Mouse (Mus musculus): ENCODE results near the gene Slc38a10.

Slc38a10 gene

DNA sequence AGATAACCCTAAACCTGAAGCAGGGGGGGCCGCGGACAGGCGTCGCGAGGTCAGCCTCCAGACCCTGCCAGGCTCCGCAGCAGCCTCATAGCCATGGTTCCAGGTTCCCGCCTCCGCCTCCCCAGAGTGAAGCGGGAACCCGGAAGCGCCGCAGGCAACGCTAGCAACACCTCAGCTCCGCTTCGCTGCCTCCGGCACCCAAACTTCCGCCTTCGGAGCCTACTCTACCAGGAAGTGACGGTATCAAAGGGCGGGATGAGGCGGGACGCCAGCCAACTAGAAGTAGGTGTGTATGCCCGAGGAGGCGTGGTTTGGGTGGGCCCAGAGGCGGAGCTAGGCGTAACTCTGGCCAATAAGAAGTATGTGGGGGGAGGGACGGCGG is at the start of gene Slc38a10:
Gene Slc38a10 (minus strand): TSS at position 234 of the 382 bp plus-strand sequence.
- DNase-seq (ENCODE audit: low spot score in 2 of 2) = peak; percentile 98 to 99

DNA sequence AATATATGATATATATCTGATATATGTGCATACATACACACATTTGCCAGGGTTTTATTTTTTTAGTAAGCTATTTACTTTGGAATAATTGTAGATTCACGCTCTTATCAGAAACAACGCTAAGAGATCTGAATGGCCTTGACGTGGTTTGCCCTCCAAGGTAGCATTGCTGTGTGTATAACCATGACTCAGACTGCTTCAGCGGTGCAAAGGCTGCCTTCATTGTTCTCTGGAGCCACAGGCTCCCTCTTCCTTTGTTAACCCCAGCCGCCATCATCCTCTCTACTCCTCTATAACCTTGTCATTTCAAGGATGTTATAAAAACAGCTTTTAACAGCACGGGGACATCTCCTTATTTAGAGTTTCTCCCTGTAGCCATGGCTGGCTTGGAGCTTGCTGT is 49.5 kb upstream of the Slc38a10 start:
- no peak for DNase-seq (ENCODE audit: low spot score in 2 of 2)

DNA sequence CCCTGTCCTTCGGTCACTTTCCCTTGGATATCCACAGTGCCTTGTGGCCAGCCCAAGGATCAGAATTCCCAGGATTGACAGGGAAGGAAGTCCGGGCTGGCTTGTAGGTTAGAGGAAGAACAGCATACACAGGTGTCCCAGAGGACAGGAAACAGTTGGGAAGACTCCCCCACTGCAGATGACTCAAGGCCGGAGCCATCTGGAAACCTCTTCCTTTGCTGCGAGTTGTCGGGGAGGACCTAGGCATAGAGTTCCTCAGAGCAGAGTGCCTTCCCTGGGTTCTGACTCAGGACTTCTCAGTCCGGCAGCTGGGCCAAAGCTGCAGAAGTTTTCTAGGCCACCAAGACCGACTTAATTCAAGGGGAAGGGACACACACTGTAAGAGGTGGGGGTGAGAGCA is 48.6 kb upstream of the Slc38a10 start:
- no peak for DNase-seq (ENCODE audit: low spot score in 2 of 2)

DNA sequence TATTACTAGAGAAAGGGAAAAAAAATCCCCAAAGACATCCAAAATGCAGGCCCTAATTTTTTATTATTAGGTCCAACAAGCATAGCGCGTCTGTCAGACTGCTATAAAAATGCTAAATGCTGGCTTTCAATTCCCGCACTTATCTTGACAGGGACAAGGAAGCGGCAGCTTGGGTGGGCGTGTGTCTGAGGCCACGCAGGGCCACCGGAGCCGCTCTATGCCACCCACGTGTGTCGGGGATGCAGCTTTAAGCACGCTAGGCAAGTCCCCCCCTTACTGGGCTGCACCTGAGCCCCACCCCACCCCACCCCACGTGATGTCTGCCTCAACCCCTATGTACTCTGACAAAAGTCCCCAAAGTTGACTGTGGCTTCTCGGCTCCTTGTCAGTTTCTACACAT is 47.7 kb upstream of the Slc38a10 start:
- DNase-seq (ENCODE audit: low spot score in 2 of 2) = no peak

DNA sequence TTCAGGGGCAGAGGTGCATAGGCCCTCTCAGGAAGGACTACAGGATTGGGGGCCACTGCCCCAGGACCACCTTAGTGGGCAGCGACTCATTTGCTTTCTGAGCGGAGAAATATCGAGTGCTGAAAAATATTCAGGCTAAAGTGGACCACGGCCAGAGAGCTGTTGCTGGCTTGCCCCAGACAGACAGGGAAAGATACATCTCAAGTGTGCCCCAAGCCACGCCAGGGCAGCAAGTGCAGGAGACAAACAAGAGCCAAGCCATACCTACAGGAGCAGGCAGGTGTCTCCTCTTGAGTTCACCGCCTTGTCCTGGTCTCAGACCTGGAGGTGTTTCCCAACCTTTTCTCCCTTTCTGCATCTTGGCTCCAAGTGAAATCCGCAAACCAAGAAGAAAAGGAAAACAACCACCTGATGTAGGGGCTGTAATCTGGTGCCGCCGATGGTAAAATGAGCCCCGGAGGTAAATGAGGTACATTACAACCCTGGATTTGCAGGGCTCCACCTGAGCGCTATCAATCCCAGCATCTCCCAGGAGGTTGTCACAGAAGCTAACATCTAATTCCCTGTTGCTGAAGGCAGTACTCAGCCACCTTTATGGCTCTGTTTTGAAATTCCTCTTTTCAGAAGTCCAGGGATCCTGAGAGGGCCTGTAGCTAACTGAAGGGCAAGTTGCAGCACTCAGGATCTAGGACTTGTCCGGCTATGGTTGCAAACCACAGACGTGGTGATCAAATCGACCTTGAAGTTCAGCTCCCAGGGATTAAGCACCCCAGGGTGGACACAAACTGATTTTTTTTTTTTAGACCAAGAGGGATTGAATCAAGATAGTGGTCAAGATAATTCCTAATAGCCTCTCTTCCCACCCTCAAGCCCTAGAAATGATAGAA is 39.6 kb upstream of the Slc38a10 start:
- DNase-seq (ENCODE audit: low spot score in 2 of 2) = no peak

DNA sequence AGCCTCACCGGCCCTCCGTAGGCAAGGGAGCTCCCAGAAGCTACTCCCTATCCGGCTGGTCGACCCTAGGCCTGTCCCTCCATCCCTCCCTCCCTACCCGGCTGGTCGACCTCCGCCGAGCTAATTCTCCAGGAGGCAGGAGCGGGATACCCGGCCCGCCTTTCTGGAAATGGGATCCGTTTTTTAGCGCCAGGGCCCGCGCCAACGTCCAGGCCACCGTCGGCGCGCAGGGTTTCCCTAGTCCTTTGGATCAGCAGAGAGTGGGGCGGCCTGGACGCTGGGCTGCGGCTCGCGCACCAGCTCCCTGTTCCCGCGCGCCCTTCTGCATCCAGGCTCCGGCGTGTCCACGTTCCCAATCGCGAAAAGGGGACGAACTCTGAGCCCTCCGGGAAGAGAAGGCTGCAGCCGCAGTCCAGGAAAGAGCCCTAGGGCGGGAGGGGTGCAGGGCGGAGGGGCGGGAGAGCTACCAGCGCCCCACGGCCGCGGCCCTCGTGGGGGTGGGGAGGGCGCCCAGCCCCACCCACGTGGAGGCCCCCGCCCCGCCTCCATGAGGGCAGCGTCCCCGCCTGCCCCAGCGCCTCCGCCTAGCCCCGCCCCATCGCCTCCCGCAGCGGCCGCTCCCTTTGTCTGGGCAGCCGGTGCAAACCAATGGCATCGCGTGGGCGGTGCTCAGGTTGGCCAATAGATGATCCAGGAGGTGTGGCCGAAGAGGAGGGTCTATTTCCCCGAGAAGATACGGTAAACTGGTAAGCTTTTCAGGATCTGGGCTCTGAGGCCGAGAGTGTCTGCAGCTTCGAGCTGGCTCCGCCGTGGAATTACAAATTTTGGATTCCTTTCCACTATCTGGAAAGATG is 38.5 kb upstream of the Slc38a10 start:
- DNase-seq (ENCODE audit: low spot score in 2 of 2) = peak; percentile 88 to 93

DNA sequence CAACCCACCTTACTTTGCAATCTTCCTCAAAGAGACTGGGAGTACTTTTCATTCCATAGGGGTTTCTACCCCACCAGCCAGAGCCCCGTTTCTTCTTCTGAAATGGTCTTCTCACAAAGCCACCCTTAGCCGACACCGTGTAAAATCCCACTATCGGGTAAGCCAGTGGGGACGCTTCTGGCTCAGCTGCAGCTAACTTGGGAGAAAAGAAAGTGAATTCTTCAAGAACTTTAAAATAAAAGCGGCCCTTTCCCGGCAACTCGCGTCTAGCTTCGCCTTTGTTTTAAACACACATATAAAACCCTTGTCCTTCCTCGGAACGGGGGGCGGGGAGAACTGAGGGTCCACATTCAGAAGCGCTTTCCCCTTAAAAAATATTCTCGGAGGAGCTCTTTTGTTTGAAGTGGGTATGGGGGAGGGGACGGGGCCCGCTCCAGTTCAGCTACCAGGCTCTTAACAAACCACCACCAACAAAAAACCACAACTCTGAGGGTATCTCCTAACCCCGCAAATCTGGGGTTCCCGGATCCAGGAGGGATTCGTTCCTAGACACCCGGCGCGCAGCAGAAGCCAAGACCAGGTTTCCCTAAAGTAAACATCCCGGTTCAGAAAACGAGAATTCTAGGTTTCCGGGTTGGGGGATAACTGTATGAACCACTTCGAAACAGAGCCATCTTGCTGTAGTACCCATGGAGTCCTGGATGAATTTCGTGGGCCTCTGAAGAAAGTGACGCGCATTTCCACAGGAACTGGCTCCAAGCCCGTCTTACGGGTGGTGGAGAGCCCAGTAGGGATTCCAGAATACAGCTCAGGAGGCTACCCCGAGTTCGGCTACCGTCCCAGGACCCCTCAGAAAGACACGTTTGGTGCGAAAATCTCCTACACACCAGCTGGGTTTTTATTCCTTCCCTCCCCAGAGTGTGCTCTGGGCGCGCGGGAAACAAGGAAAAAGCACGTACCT is 37.6 kb upstream of the Slc38a10 start:
- DNase-seq (ENCODE audit: low spot score in 2 of 2) = no peak

DNA sequence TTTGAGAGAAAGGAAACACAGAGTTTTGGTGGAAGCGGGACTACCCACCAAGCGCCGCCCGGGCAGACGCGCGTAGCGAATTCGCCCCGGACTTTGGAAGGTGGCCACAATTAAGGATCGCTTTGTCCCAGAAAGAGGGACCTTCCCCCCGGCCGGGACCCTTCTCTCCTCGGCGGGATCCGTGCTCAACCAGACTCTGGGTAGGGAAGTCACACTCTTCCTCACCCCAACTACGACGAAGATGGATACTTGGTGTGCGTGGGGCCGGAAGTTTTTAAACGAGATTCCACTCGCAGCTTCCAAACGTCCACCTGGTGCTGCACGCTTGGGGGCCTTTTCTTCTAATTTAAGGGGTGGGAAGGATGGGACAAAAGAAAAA is 36.9 kb upstream of the Slc38a10 start:
- DNase-seq (ENCODE audit: low spot score in 2 of 2) = no peak

DNA sequence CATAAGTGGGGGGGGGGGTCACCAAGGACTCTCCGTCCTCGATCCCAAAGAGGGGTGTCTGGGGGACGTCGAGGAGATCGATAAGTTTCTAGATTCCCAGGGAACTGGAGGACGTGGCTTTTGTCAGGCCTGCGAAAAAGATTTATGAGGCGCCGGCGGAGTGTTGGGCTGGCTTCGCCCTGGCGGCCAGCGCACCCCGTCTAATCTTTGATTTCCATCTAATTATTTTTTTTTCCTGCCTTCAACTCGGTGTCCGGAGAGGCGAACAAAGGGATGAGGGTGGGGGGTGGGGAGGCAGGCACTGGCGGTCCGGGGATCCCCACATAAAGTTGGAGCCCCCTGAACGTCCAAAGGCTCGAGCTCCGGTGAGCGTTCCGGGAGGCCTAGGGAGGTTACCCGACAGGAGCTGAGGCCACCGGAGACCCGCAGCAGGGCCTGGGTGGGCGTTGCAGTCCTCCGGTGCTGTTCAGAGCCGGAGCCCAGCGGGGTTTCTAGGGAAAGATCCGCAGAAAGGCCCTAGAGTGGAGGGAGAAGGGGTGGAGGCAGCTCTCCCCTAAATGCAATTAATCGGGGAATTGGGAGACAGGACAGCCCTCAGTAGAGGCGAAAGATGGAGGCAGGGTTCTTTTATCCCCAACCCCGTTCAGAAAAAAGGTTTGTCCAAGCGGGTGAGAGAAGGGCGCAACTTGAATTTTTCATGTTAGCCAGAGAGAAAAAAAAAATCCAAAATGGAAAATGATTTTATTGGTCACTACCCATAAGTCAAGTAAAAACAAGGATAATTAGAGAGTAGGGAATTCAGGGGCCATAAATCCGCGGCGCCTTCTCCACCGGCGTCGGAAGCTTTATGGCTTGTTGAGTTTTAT is 36.3 kb upstream of the Slc38a10 start:
- DNase-seq (ENCODE audit: low spot score in 2 of 2) = no peak

DNA sequence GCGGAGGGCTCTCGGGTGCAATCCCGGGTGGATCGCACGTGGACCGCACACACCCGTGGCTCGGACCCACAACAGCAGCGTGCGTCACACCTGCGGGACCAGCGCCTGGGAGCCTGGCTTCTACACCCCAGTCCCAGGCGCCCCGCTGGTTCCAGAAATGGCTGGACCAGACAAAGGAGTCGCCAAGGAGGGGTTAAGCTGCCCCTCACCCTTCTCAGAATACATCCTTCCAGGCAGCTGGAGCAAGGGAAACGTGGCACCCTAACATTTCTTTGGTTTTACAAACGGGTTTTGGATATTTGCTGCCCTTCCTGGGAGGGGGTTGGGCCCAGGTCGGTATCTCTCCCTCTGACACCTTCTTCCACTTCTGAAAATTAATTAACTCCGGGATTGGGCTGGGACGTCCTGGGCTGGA is 35.7 kb upstream of the Slc38a10 start:
- no peak for DNase-seq (ENCODE audit: low spot score in 2 of 2)

DNA sequence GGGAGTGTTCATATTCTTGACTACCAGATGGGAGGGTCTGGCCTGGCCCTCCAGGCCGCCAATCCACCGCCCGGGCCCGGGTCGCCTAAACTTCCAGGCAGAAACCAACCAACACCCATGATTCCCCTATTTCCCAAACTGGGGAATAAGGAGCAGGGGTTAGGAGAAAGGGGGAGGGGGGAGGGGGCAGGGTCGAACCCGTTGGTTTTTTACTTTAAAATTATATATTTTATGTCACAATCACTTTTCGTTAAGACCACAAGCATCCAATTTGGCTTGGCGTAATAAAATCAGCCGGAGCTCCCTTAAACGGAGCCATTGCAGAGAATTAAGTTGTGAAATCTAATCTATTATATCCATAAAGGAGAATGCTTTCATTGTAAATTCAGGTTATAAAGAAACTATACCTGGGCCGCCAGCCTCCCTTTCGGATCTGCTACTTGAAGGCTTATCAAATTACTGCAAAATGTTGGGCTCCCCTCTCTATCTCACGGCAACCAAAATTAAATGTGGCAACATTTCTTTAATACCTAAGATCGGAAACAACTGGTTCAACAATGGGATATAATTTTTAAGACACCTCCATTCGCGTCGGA is 35.1 kb upstream of the Slc38a10 start:
- DNase-seq (ENCODE audit: low spot score in 2 of 2) = no peak

DNA sequence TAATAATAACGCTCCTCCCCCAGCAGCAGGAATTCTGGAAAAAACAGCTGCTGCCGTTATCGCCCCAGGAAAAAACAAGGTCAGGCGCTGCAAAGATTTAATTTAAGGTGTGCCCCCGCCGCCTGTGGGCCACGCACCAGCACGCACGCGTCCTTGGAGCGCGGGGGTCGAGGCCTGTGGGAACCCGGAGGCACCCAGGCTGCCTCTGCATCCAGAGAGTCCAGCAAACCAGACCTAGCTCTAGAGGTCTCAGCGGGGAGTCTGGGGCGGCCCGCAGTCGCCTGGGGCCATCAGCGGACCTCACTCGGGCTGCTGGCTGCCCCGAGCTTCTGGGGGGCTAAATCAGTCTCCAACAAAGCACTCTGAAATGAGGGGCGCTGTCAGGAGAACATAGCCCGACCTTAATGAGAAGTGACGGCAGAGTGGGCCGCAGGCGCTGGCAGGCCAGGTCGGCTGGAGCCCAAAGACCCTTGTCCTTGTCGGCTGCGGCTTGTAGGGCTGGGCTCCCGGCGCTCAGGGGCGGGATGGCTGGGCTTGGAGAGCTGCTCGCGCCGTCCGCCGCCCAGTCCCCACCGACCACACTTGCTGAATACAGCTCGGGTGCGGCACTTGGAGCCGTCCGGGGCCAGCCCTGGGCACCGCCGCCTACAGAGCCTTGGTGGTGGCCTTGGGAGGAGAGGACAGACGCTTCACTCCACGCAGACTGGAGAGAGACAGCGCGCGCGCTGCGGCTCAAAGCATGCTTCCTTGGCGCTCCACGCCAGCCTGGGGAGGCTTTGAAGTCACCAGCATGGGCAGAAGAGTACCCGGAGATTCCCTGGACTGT is 34.4 kb upstream of the Slc38a10 start:
- no peak for DNase-seq (ENCODE audit: low spot score in 2 of 2)

DNA sequence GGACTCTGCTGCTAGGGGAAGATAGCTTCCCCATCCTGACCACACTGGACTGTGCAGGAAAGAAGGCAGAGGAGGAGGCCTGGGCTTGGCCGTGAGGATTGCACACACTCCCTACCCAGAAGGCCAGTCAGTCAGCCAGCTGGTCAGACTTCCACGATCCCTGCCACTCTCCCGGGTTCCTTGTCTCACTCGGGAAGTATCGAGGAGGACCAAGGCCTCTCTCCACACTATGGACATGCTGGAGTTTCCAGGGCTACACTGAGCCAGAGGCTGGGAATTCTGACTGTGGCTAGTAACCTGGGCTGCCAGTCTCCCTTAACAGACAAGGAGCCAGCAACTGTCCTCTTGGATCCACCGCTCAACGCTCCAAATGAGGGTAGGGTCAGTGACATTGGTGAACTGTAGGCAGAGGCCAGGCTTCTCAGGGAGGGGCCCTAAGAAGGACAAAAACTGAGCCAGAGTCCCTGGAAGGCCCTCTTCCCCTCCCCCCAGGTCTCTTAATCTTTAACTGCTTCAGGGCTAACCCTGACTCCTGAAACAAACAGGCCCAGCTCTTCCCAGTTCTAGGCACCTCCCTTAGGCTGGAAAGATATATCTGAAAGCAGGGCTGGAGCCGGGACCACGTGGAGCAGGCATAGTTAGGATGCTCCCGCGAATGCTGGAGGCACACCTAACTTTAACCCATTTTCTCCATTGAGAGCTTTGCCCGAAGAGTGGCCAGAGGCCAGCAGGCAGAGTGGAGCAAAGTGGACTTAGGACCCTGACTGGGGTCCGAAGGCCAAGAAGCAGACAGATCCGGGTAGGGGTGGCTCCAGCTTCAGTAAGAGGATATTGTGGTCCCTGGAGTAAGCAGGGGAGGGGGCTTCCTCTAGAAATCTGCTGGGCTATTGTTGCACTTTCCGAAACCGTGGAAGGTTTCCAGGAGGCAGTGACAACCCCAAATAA is 33.5 kb upstream of the Slc38a10 start:
- DNase-seq (ENCODE audit: low spot score in 2 of 2) = no peak

DNA sequence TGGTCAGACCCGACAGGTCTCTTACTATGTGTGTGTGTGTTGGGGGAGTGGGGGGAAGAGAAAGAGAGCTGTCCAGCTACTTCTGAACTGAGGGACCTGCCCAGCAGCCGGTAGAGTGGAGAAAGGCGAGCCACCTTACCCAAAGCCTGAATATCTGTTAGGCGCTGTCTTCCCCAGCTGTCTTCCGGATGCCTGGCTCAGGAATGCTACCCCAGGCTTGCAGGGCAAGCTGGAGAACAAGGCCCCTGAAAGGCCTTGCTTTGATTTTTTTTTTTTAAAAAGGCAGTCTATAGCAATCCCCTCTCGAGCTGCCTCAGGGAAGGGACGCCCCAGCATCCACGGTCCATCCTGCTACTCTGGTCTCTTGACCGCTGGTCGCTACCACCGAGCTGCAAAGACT is 32.6 kb upstream of the Slc38a10 start:
- no peak for DNase-seq (ENCODE audit: low spot score in 2 of 2)

DNA sequence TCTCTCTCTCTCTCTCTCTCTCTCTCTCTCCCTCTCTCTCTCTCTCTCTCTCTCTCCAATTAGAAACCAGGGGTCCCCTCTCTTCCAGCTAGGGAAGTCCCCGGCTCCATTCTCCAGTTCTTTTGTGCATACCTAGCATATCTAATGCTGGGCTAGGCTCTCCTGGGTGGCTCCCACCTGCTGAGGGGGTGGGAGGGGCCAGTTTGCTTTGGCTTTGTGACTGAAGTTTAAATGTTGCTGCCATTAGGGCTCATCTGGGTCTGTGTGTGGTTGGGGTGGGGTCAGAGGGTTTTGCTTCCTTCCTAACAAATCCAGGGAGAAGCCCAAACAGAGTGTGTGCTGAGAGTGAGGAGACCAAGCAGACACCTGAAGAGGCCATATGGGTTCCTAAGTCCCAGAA is 32.0 kb upstream of the Slc38a10 start:
- DNase-seq (ENCODE audit: low spot score in 2 of 2) = no peak

DNA sequence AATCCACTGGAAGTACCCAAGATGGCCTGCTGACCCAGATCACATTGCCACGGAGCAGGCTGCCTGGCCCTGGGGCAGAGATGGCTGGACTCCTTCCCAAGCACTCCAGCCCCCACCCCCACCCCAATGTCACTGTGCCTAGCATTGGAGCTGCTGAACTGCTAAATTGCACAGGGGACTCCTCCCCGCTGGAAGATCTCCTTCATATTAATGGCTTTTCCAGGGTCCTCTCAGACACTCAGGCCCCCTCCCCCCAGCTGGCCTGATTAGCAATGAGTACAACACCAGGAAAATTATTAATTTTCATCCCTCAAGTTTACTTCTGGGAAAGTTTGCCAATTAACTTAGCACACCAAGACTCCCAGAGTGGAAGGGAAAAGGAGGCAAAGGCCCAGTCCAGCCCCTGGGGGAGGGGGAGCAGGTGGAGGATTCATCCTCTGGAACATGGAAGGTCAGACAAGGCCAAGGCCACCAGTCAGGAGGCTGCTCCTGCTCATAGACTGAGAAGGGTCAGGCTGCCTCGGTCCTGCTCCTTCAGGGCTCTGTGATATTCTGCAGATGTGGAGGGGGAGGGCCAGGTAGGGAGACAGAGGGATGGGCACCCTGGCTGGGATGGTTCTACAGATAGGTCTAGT is 31.4 kb upstream of the Slc38a10 start:
- no peak for DNase-seq (ENCODE audit: low spot score in 2 of 2)

DNA sequence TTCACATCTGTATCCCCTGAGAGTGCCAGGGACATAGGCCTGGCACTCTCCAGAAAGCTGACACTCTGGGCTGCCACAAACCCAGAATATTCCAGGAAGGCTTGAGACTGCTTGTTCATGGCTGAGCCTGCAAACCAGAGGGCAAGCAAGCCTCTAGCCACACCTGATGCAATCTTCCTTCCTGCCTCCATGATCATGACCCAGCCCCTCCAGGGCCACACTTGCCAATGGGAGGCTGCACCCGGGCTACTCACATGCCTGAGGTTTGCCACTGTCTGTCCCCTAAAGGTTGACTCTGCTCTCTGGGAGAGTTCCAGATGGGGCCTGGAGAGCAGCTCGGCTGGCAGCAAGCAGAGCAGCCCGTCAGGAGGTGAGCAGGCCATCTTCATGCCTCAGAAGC is 30.2 kb upstream of the Slc38a10 start:
- no peak for DNase-seq (ENCODE audit: low spot score in 2 of 2)

DNA sequence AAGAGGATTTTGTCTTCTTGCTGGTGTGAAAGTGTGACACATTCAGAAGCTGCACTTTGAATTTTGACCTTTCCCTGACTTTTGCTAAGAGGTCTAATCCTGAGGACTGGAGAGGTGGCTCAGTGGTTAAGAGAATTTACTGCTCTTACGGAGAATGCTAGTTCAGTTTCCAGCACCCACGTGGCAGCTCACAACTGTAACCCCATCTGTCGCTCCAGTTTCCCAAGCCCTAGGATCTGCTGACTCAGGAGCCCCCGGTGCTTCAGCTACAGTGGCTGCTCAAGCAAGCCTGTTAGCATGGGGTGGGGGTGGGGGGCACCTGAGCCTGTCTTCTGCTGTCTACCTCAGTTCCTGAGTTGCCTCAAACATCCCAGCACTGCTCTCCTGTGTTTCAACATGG is 28.2 kb upstream of the Slc38a10 start:
- DNase-seq (ENCODE audit: low spot score in 2 of 2) = no peak

Data from spleen, postnatal 4 days (tissue).